Mouse (Mus musculus) naive thymus-derived CD4-positive, alpha-beta T cell, adult 2 months (primary cell): Measurements from ENCODE around the gene Igf1.

Experiments used
- DNase-seq: peaks from one replicate; pipeline ENCODE4 v3.0.0-alpha.2; 2011; ENCODE audit warnings: low read depth

Gene Igf1

GRCm38 (mm10) chr10:87897331-87897730 is 39.3 kb downstream of the Igf1 start:
- DNase-seq = no peak

DNA sequence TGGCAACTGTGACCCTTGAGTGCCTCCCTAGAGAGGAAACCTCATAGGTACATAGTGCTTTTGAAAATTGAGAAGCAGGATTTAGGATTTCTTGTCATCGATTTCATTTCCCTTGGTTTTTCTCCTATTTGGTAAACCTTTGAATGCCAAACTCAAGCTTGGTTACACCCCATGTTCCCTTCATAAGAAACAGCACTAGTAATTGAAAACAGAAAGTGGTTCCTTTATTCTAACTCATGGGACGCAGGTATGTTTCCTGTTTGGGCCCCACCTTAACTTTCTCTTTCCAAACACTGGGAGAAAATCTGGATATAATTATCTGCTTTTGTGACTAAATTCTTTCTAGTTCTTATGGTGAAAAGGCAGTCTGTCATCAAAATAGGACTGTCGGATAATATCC is 40.8 kb downstream of the Igf1 start:
- no peak for DNase-seq

DNA sequence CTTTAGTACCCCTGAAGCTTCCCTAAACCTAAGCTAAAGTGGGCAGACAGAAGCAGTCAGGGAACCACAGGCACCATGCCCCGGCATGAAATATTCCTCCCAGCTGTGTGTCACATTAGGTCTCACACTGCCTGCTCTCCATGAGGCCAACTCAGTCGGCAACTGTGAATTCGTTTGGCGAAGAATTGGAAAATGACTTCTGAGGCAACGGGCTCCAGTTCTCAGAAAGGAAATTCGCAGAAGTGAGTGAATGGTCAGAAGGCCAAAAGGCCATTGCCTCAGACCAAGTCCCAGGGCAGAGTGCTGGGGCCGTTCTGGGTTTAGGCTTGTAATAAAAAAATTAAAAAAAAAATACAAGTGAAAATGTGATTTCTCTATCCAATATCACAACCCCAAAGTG is 43.9 kb downstream of the Igf1 start:
- no peak for DNase-seq

DNA sequence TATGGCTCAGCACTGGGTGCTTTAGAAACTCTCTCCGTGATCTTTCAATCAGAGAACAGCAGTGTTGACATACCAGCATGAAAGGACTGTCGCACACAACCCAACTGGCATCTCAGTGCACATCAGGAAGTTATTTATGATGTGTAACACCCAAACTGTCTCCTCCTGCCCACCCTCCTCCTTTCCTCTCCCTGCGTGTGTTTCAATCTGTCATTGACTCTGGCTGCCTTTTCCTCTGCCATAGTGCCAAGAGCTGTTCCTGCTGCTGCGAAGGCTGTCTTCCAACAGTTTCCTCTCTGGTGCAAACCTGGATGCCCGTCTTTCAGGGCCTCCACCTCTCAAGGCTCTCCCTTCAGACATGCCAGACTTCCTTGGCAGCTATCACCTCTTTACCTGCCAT is 46.3 kb downstream of the Igf1 start:
- no peak for DNase-seq

DNA sequence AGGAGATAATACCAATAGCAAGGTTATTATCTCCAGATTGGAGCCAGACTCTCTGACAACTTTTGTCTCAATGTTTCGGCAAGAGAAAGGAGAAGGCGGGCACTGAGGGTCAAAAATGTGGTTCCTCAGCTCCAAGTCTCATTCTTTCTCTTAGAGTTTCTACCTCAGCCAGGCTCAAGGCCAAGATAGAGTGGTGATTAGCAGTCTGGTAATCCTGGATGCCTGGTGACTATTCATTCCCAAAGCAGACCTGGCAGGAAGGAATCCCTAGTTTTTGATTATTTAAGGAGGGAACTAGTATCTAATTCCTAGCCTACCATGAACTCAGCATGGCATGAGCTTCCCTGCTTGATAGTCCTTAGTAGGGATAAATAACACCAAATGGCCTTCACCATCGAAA is 47.0 kb downstream of the Igf1 start:
- DNase-seq = no peak

DNA sequence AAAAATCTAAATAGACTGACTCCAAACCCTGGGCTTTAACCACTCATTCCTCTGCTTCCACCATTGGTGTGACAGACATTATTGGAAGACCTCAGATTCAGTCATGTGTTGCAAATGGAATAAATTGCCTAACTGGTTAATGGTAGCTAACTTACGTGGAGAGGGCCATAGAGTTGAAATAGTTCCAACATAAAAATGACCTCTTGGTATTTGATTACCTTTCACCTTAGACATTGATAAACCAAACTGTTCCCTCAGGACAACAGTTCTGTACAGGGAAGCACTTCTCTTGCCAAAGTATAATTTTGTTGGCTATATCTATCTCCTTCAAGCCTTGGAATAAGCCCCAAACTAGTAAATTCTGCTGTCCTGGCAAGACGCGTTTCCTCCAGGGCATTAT is 48.1 kb downstream of the Igf1 start:
- DNase-seq = no peak

GRCm38 (mm10) chr10:87906757-87907307 is 48.8 kb downstream of the Igf1 start:
- no peak for DNase-seq

GRCm38 (mm10) chr10:87913852-87914251 is 55.8 kb downstream of the Igf1 start:
- no peak for DNase-seq

GRCm38 (mm10) chr10:87914932-87915331 is 56.9 kb downstream of the Igf1 start:
- no peak for DNase-seq

DNA sequence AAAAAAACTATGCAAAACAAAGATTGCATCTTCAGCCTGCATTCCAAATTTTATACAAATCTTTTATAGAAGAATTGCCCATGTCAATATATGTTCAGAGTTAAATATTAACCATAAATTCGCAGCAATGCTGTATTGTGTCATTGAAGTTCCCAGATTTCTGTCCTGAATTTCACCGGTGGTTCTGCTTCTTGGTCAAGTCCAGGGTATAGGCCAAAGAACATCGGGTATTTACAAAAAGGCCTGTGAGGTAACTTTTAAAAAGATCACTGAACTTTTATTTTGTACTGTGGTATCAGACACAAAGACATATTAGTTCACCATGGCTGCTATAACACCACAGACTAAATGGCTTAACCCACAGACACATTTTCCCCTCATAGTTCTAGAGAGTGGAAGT is 57.7 kb downstream of the Igf1 start:
- no peak for DNase-seq

DNA sequence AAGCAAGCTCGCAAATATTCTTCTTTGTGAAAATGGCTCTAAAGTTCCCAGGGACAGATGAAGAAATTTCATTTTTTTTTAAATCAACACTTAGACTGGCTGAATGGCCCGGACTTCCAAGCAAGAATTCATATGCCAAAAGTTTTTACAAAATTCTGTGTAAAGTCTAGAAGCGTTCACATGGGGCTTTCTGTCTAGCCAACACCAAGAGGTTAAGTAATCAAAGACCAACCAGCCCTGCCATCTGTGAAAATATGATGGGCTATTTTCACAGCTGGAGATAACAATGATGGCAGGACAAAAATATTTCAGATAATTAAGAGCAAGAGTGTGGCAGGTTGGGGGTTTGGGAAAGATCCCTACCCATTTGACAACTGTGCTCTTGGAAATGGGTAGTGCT is 64.2 kb downstream of the Igf1 start:
- DNase-seq = no peak

GRCm38 (mm10) chr10:87926564-87926963 is 68.5 kb downstream of the Igf1 start:
- DNase-seq = no peak

GRCm38 (mm10) chr10:87927131-87927609 is 69.1 kb downstream of the Igf1 start:
- no peak for DNase-seq

- DNase-seq = no peak
Measured at GRCm38 (mm10) chr10:87948192-87948591, 90.1 kb downstream of the Igf1 start.

GRCm38 (mm10) chr10:87971536-87971935 is 113.5 kb downstream of the Igf1 start:
- DNase-seq = no peak

GRCm38 (mm10) chr10:87973911-87974631 is 116.0 kb downstream of the Igf1 start:
- DNase-seq = no peak

GRCm38 (mm10) chr10:87985375-87985774 is 127.3 kb downstream of the Igf1 start:
- DNase-seq = no peak

- no peak for DNase-seq
Measured at GRCm38 (mm10) chr10:87986201-87986600, 128.1 kb downstream of the Igf1 start.
